Mouse (Mus musculus): Measurements from ENCODE around the gene Galnt14. TPM values are rescaled to one million over a fixed set of nuclear protein-coding genes. Genes with fewer than 3 reads are reported as not detected.

Gene Galnt14
- total and polyA plus RNA-seq, 2 experiments from 2014 or later, result 16.8 to 17.8 TPM

- no peaks in the 10 kb centered on the region for H3K36me3 ChIP-seq (ENCODE audit: insufficient read depth)
- H3K27ac ChIP-seq (ENCODE audit: low read depth, low read length), result no peak overlapping the region
- no peaks in the 10 kb centered on the region for H3K27me3 ChIP-seq (ENCODE audit: insufficient read depth, low read length)
- no peak for DNase-seq
- no peaks in the 10 kb centered on the region for H3K9me3 ChIP-seq (ENCODE audit: low read length)
- H3K4me2 ChIP-seq (ENCODE audit: low read depth), result no peak overlapping the region
- no peaks in the 10 kb centered on the region for H3K4me1 ChIP-seq (ENCODE audit: insufficient read depth)
- H3K9ac ChIP-seq, result no peak overlapping the region
- no peak overlapping the region for H3K4me3 ChIP-seq (ENCODE audit: low read depth, low read length)
- no peak for ATAC-seq
- no peak for TF ChIP-seq CTCF (IDR thresholded peaks at IDR 0.05; ENCODE audit: low read depth)
- 72% methylated on average over 3 of the region's 3 CpGs for WGBS
Observed at GRCm38 (mm10) chr17:73557101-73557500, 153.2 kb downstream of the Galnt14 start.

- Histone ChIP-seq H3K27me3 (ENCODE audit: insufficient read depth, low read length) (no peaks in the 10 kb centered on the region), H3K9ac (no peak overlapping the region), H3K27ac (ENCODE audit: low read depth, low read length) (no peak overlapping the region), H3K4me2 (ENCODE audit: low read depth) (no peak overlapping the region), H3K4me3 (ENCODE audit: low read depth, low read length) (no peak overlapping the region), H3K36me3 (ENCODE audit: insufficient read depth) (no peaks in the 10 kb centered on the region), H3K9me3 (ENCODE audit: low read length) (no peaks in the 10 kb centered on the region), H3K4me1 (ENCODE audit: insufficient read depth) (no peaks in the 10 kb centered on the region)
- TF ChIP-seq CTCF (IDR thresholded peaks at IDR 0.05; ENCODE audit: low read depth), result no peak
- peak; percentile 34; the same call in 1 of the 2 replicates for ATAC-seq
- 63% methylated on average over 2 of the region's 2 CpGs for WGBS
- no peak for DNase-seq
Observed at GRCm38 (mm10) chr17:73556436-73556835, 153.8 kb downstream of the Galnt14 start.

GRCm38 (mm10) chr17:73554668-73555067 is 155.6 kb downstream of the Galnt14 start:
- no peak for DNase-seq
- H3K27ac ChIP-seq (ENCODE audit: low read depth, low read length), result no peak overlapping the region
- TF ChIP-seq CTCF (IDR thresholded peaks at IDR 0.05; ENCODE audit: low read depth), result no peak
- no peaks in the 10 kb centered on the region for H3K9me3 ChIP-seq (ENCODE audit: low read length)
- H3K4me2 ChIP-seq (ENCODE audit: low read depth), result no peak overlapping the region
- no peaks in the 10 kb centered on the region for H3K36me3 ChIP-seq (ENCODE audit: insufficient read depth)
- no peak for ATAC-seq
- no peaks in the 10 kb centered on the region for H3K4me1 ChIP-seq (ENCODE audit: insufficient read depth)
- H3K27me3 ChIP-seq (ENCODE audit: insufficient read depth, low read length), result no peaks in the 10 kb centered on the region
- no peak overlapping the region for H3K4me3 ChIP-seq (ENCODE audit: low read depth, low read length)
- no peak overlapping the region for H3K9ac ChIP-seq
- 89% methylated on average over 4 of the region's 4 CpGs for WGBS

GRCm38 (mm10) chr17:73548783-73549566 is 161.3 kb downstream of the Galnt14 start:
- ATAC-seq (no peak), DNase-seq (no peak)
- H3K9me3 ChIP-seq (ENCODE audit: low read length), result no peaks in the 10 kb centered on the region
- no peak overlapping the region for H3K4me3 ChIP-seq (ENCODE audit: low read depth, low read length)
- WGBS, result 68% methylated on average over 12 of the region's 12 CpGs
- H3K27ac ChIP-seq (ENCODE audit: low read depth, low read length), result no peak overlapping the region
- no peak overlapping the region for H3K9ac ChIP-seq
- no peak overlapping the region for H3K4me2 ChIP-seq (ENCODE audit: low read depth)
- no peaks in the 10 kb centered on the region for H3K4me1 ChIP-seq (ENCODE audit: insufficient read depth)
- no peaks in the 10 kb centered on the region for H3K27me3 ChIP-seq (ENCODE audit: insufficient read depth, low read length)
- no peaks in the 10 kb centered on the region for H3K36me3 ChIP-seq (ENCODE audit: insufficient read depth)
- no peak for TF ChIP-seq CTCF (IDR thresholded peaks at IDR 0.05; ENCODE audit: low read depth)

GRCm38 (mm10) chr17:73548119-73548518 is 162.1 kb downstream of the Galnt14 start:
- H3K27ac ChIP-seq (ENCODE audit: low read depth, low read length), result no peak overlapping the region
- H3K4me2 ChIP-seq (ENCODE audit: low read depth), result no peak overlapping the region
- ATAC-seq (no peak), DNase-seq (no peak)
- H3K9me3 ChIP-seq (ENCODE audit: low read length), result no peaks in the 10 kb centered on the region
- no peaks in the 10 kb centered on the region for H3K4me1 ChIP-seq (ENCODE audit: insufficient read depth)
- no peak for TF ChIP-seq CTCF (IDR thresholded peaks at IDR 0.05; ENCODE audit: low read depth)
- no peak overlapping the region for H3K9ac ChIP-seq
- no peak overlapping the region for H3K4me3 ChIP-seq (ENCODE audit: low read depth, low read length)
- WGBS, result 71% methylated on average over 7 of the region's 7 CpGs
- H3K36me3 ChIP-seq (ENCODE audit: insufficient read depth), result no peaks in the 10 kb centered on the region
- no peaks in the 10 kb centered on the region for H3K27me3 ChIP-seq (ENCODE audit: insufficient read depth, low read length)

GRCm38 (mm10) chr17:73547483-73547882 is 162.8 kb downstream of the Galnt14 start:
- H3K9ac ChIP-seq, result no peak overlapping the region
- H3K27me3 ChIP-seq (ENCODE audit: insufficient read depth, low read length), result no peaks in the 10 kb centered on the region
- no peak overlapping the region for H3K4me2 ChIP-seq (ENCODE audit: low read depth)
- ATAC-seq (no peak), DNase-seq (no peak)
- H3K4me1 ChIP-seq (ENCODE audit: insufficient read depth), result no peaks in the 10 kb centered on the region
- H3K4me3 ChIP-seq (ENCODE audit: low read depth, low read length), result no peak overlapping the region
- H3K27ac ChIP-seq (ENCODE audit: low read depth, low read length), result no peak overlapping the region
- no peaks in the 10 kb centered on the region for H3K9me3 ChIP-seq (ENCODE audit: low read length)
- WGBS, result 88% methylated on average over 2 of the region's 2 CpGs
- TF ChIP-seq CTCF (IDR thresholded peaks at IDR 0.05; ENCODE audit: low read depth), result no peak
- no peaks in the 10 kb centered on the region for H3K36me3 ChIP-seq (ENCODE audit: insufficient read depth)

GRCm38 (mm10) chr17:73541911-73542310 is 168.3 kb downstream of the Galnt14 start:
- H3K4me2 ChIP-seq (ENCODE audit: low read depth), result no peak overlapping the region
- no peaks in the 10 kb centered on the region for H3K36me3 ChIP-seq (ENCODE audit: insufficient read depth)
- peaks cover 10% of the 10 kb centered on the region; the same call in 1 of the 2 replicates for H3K4me1 ChIP-seq (ENCODE audit: insufficient read depth)
- H3K27me3 ChIP-seq (ENCODE audit: insufficient read depth, low read length), result no peaks in the 10 kb centered on the region
- H3K9ac ChIP-seq, result no peak overlapping the region
- WGBS, result 61% methylated on average over 9 of the region's 9 CpGs
- H3K27ac ChIP-seq (ENCODE audit: low read depth, low read length), result no peak overlapping the region
- TF ChIP-seq CTCF (IDR thresholded peaks at IDR 0.05; ENCODE audit: low read depth), result no peak
- peak; percentile 57 for ATAC-seq
- no peaks in the 10 kb centered on the region for H3K9me3 ChIP-seq (ENCODE audit: low read length)
- no peak overlapping the region for H3K4me3 ChIP-seq (ENCODE audit: low read depth, low read length)
- DNase-seq, result peak; percentile 63

Data from forebrain, postnatal 0 days (tissue).